Mouse (Mus musculus) ovary, adult 18-20 months (tissue): ENCODE data around the gene Ino80e.

Source experiments
- DNase-seq: peaks from one replicate; pipeline ENCODE4 v3.0.0; 2022; ENCODE audit warnings: low spot score, mixed read lengths

The Ino80e gene

DNA sequence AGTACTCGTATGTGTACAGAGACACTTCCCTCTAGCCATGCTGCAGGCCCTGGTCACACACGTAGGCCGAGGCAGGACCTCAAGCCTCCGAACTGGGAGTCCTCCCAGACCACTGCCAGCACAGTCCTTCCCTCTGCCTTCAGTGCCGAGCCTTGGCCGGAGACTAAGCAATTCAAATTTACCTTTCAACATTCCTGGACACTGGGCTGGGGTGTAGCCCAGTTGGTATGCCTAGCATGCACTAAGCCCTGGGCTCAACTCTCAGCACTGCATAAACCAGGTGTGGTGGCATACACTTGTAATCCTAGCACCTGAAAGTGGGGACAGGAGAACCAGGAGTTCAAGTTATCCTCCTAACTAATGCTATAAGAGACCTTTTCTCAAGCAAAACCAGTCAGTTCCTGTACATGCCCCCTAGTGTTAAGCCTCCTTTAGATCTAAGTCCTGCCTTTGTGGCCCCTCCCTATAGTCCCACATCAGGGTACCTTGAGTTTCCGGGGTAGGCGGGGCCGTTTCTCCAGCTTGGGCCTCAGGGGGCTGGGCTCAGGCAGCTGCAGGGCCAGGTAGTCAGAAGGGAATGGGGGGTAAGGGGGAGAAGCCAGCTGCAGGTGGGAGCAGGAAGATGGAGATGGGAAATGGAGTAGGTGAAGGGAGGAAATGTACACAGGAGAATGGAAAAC, 5.3 kb downstream of the Ino80e start:
- DNase-seq = no peak

DNA sequence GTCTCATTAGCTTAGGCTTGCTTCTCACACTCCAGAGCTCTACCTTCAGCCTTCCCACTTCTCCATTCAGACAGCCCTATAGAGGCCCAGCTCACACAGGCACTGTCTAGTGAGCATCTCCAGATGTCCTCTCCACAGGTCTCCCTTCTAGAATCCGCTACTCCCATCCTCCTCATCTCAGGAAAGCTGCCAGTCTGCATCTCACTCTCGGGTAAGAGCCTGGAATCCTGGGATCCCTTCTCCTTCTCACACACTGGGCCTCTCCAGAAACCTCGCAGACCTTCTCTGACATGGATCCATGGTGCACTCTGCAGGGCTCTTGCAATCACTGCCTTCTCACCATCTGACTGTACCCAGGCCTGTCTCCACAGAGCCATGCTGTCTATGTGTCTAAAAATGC, 6.5 kb downstream of the Ino80e start:
- no peak for DNase-seq

DNA sequence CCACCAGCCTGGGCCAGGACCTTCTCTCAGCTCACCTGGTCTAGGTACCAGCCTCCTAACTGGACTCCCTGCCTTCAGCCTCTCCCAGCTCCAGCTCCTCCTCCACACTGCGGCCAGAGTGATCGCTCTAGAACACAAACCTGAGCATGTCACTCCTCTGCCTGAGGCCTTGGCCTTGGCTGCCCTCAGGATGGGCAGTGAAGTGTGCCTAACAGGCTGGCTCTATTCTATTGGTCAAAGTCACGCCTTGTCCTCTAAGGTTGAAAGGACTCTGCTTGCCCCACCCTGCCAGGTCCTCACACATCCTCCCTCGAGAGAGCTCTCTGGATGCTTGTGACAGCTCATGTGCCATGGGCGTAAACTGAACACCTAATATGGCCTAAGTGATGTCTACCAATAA, 8.7 kb downstream of the Ino80e start:
- DNase-seq = no peak

DNA sequence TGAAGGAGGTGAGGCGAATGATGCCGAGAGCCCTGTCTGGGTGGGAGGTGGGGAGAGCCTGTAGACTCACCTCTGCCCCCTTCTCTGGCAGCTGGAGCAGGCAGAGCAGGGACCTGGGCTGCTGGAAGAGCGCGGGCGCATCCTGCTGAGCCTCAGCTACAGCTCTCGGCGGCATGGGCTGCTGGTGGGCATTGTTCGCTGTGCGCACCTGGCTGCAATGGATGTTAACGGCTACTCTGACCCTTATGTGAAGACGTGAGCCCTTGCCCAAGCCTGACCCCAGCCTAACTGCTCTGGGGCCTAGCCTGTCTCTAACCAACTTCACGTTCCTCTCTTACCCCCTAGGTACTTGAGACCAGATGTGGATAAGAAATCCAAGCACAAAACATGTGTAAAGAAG, 11.0 kb downstream of the Ino80e start:
- no peak for DNase-seq

DNA sequence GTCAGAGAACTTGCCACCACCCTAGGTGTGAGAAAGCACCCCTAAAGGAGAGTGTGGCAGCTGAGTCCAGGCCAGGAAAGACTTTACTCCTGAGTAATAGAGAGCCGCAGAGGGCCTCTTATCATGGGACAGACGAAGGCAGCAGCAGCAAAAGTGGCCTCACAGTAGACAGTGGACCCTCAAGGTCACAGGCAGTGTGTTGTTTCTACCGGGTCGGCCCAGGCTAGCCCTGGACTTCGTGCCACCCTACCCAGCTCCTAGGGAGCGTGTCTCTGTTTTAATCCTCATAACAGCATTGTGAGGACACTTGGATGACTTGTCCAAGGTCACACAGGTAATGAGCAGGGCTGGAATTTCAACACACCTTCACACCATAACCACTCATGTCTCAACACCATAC, 12.0 kb downstream of the Ino80e start:
- DNase-seq = no peak

DNA sequence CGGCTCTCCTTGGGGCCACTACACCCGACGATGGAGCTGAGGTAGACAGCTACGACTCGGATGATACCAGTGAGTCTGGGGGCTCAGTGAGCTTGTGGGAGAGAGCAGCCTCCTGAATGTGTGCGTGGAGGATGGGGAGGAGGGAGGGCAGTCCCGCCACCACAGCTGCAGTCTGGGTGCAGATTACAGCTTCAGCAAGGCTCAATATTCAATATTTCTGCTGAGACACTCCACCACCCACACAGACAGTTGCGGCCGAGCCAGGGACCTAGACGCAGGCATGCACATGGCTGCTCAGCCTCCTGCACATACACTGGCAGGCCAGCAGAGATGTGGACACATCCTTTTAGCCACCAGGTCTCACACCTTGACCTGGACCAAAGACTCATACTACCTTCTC, 13.4 kb downstream of the Ino80e start:
- no peak for DNase-seq

DNA sequence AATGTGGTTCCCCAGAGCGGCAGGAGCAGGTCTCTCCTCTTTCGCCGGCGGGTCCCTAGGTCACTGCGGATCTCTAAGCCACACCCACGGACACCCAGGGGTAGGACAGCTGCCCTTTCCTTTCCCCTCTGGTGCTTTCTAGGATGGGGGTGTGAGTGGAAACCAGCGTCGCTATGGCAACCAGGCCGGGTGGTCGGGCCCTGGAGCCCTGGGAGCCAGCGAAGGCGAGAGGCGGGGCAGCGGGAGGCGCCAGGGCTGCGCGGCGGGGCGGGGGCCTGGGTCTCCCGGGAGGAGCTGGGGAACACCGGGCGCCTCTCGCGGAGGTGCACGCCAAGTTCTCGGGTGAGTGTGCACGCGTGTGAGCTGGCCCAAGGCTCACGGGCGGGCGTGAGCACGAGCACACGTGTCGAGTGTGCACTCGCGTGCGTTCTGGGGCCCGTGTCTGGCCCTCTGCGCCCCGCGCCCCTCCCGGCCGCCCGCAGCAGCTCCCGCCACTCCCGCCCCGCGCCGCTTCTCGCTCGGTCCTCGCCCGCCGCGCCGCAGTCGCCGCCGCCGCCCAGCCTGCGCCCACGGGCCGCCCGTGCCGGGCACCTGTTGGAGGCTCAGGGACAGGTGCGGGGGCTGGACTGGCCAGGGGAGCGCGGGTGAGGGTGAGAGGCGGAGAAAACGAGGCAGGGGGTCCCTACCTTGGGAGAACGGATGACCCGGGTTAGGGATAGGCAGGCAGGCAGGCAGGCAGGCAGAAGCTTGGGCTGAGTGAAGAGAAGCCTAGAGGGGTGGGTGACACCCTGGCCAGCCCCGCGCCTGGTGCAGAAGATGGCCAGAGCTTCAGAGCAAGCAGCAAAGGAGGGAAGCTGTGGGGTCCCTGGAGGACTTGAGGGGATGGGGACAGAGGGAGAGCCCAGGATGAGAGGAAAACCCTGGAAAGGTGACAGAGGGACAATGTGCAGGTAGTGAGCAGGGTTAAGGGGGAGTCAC, 14.5 kb downstream of the Ino80e start:
- no peak for DNase-seq

DNA sequence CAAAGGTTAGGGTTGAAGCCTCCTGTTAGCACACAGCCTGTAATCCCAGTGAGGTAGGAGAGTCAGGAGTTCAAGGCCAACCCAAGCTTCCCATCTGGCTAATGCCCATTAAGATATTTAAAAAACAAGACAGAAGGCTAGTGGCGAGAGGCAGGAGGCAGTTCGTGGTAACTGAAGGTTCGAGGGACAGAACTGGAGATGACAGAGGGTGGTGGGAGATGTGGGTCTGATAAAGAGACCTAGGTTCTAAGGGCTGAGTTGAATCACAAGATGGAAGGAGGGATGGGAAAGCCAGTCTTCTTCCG, 15.1 kb downstream of the Ino80e start, which contains the start of gene Doc2a:
TSS of gene Doc2a (plus strand) at position 301 of the 305 bp plus-strand sequence.
- no peak for DNase-seq

DNA sequence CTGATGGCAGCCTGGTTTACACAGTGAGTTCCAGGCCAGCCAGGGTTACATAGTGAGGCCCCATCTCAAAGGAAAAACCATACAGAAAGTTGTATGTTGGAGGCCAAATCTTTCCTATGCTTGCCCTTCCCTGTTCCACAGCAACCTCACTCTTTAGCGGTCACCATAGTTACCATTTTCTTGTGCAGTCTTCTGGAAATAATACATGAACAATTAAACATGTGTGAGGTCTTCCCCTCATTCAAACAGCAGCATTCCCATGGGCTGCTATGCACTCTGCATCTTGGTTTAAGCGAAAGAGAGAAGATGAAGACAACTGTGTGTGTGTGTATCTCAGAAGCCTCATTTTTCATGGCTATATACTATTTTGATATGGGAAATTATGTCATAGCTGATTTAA, 16.7 kb downstream of the Ino80e start:
- no peak for DNase-seq

DNA sequence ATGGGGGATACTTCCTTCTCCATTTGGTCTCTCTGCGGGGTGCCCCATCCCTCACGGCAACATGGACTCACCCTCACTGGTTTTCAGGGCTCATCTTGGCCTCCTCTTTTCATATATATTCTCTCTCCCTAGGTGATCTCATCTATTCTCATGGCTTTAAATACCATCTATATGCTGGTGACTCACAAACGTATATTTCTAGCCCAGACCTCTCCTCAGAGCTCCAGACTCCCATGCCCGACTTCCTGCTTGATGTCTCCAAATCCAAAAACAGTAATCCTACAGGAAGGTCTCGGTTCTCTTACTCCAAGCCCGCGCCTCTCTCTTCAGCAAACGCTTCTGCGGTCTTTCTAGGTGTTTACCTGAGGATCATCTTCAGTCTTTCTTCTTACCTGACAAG, 18.9 kb downstream of the Ino80e start:
- no peak for DNase-seq

DNA sequence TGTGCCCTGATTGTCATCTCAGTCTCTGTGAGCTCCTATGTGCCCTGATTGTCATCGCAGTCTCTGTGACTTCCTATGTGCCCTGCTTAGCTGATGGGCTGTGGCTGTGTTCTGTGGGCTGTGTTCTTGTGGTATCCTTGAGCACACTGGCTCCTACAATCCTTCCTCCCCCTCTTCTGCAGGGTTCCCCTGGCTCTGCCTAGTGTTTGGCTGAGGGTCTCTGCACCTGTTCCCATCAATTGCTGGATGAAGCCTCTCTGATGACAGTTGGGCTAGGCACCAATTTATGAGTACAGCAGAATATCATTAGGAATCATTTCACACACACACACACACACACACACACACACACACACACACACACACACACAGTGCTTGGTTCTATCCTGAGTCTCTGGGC, 28.9 kb downstream of the Ino80e start:
- no peak for DNase-seq

DNA sequence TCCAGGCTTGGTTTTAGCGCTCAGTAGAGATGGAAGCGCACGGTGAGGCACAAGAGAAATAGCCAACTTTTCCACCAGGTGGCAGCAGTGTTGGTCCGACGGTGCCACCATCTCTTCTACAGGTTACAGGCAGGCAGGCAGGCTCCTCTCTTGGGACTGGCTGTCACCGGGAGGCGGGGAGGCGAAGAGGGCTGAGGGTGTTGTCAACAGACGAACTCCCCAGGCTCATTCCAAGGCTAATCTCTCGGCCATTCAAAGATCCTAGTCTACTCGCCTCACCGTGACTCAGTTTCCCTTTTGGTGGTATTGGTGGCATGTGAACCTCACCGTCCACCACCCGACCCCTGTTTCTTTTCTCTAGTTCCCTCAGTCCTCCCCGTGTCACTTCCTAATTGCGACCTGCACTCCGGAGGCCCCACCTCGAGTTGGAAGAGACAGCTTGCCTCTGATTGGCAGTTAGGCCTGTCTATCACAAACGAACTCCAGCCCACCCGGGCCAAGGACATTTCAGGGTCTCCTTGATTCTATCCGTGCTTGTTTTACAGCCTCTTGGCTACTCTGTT, 30.1 kb downstream of the Ino80e start:
- DNase-seq = peak; percentile 38

DNA sequence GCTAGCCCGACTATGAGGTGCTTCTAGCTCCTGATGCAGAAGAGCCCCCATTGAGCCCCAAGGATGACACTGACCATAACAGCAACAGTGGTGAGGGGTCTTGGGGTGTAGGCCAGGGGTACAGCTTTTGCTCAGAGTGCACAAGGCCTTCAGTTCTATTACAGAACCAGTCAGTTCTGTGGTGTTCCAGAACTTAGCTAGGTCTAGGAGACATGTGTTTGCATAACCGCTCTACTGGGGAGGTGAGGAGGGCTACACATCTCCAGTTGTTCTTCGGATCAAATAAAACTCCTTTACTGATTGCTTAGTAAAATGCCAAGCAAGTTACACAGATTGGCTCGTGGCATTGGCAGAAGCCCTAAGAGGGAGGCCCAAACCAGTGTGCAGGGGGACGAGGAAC, 30.6 kb downstream of the Ino80e start, which contains the start of gene 4930451I11Rik:
TSS of gene 4930451I11Rik (minus strand) at position 101 of the 400 bp plus-strand sequence.
- DNase-seq = no peak

DNA sequence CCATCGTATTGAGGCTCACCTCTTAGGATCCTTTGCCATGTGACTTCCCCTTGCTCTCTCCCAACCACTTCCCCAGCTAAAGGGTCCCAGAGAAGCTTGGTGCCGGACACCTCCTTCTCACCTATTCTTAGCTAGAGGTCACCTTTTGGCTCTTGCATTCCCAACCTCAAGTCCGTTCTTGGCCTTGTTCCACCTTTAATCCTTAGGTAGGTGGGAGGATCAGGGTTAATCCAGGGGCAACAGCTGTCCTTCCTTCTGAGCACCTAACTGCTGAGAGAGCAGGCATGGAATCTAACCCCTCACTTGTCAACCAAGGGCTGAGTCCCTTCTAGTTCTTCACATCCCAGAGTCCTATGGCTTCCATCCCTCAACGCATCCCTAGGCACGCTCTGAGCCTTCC, 36.2 kb downstream of the Ino80e start:
- DNase-seq = no peak

DNA sequence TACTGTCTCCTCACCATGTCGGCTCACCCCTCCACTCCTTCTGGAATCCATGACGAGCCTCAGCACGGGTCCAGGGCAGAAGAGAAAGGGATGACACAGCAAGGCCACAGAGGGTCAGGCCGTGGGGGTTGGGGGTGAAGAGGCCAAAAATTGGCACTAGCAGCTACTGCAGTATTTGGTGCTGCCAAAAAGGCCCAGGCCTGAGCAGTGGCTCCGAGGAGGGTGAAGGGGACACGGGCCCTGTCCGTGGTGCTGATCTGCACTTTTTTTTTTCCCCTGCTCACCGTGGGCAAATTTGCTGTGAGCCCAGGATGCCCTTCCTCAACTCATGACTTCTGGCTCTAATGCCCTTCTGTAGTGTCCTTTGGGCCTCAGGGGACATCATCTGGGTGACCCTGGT, 36.8 kb downstream of the Ino80e start:
- no peak for DNase-seq

DNA sequence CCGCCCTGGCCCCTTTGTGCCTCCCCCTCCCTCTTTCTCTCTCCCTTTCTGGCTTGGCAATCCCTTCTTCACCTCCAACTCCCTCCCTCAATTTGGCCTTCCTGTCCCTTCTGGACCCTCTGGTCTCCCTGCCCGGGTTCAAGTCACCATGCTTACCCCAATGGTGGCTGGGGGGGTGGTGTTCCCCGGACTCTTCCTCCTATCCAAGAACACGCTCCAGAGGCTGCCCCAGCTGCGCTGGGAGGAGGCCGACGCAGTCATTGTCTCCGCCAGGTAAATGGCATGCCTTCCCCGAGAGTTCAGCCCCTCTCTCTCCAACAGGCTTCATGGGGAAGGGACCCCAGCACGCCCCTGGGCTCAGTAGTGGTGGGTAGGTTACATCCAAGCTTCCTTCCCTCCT, 38.2 kb downstream of the Ino80e start:
- DNase-seq = no peak

DNA sequence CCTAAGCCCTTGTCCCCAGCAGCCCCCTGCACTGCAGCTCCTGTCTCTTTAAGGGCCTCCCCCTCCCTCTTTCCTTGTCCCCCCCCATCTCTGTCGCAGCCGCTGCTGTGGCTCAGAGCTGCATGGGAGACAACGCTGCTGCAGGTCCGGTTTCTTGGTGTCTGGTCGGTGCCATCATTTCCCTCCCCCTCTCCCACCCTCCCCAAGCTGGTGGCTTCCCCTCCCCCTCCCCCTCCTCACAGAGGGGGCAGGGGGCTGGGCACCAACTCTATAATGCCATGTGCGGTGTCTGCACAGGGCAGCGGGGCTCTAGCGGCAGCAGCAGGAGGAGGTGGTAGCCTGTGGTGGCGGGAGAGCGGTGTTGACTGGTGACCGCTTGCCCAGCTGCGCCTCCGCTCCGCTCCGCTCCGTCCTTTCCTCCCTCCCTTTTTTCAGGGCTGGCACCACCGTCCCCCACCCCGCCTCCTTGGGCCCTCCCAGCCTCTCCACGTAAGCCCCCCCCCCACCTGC, 38.9 kb downstream of the Ino80e start:
- no peak for DNase-seq

DNA sequence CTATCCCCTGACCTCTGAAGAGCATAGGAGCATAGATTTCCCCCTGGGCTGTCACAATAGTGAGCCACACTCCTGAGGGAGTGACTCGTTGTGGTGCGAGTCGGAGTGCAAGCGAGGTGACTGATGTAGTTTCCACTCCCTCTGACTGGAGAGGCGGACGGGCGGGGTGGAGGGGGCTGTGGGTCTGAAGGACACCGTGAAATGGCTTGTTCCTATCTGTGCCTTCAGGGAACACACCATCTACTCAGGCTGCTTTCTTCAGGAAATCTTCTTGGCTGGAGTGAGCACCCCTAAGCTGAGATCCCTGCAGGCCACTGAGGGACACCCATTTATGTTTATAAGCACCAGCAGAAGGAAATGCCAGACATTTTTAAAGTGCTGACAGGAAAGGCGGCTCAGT, 39.4 kb downstream of the Ino80e start:
- DNase-seq = no peak

DNA sequence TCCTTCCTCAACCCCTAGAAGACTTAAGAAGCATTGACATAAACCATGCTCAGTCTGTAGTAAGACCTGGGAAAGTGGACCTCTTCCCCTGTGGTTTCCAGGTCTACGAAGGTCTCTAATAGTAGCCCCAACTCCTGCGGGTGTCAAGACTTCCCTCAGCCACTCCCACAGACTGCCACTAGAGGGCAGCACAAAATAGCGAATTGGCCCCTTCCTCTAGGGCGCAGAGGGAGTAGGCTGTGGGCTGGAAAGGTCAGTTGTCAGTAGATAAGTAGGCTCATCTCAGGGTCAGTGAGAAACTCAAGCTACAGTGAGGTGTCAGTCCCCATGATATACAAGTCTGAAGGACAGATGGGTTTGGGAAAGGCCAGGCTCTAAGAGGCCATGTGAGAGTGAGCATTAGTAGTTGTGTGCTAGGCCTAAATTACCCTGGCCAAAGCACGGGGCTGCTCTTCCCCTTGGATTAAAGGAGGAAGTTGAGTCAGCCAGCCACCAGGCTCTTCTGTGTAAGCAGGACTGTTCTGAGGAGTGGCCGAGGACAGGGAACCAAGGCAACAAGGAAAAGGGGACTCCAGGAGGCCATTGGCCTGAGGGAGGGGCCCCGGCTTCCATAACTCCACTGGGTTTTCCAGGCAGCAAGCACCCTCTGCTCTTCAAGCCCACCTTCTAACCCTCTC, 40.2 kb downstream of the Ino80e start:
- DNase-seq = peak; percentile 61

DNA sequence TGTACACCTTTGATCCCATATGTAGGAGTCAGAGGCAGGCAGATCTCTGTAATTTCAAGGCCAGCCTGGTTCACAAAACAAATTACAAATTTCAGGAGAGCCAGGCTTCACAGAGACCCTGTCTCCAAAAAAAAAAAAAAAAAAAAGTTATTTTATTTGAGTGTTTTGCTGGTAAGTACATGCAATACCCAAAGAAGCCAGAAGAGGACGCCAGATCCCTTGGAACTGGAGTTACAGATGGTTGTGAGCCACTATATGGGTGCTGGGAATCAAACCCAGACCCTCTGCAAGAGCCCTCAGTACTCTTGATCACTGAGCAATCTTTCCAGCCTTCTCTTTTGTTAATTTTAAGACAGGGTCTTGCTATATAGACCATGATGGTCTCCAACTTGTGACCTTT, 43.4 kb downstream of the Ino80e start:
- DNase-seq = no peak

DNA sequence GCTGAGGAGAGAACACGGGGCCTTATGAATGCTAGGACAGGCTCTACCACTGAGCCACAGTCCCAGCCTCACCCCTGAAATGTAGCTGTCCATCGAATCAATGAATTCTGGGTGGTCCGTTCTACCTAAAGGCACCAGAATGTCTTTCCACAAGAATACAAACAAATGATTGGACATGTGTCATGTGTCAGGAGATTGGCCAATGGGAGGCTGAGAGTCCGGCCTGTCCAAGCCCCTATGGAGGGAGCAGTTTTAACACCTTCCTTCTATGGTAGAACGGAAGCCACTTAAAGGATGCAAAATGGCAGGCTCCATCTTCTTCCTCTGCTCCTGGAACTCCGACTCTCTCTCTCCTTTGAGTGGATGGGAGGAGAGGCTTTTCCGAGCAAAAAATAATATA, 44.6 kb downstream of the Ino80e start:
- no peak for DNase-seq

DNA sequence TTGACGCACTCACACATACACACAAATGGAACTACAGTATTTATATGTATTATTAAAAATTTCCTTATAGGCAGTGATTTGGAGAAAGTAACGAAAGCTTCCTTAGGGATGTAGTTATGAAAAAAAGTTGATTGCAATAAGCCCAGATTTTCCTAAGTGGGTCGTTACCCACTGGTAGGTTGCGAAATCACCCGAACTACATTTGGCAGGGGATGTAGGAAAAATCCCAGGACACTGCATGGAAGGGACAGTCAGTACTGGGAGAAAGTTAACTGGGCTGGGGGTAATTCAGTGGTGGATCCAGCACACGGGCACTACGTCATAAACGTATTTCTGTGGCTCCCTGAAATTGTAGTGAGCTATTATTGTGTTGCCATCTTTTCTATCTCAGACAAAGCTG, 45.7 kb downstream of the Ino80e start:
- DNase-seq = no peak
